Mouse (Mus musculus): ENCODE results near the gene Gm3045. TPM values are rescaled to one million over a fixed set of nuclear protein-coding genes. Genes with fewer than 3 reads are reported as not detected.

The Gm3045 gene
- total RNA-seq, 2 experiments from 2014 or later: not detected

DNA sequence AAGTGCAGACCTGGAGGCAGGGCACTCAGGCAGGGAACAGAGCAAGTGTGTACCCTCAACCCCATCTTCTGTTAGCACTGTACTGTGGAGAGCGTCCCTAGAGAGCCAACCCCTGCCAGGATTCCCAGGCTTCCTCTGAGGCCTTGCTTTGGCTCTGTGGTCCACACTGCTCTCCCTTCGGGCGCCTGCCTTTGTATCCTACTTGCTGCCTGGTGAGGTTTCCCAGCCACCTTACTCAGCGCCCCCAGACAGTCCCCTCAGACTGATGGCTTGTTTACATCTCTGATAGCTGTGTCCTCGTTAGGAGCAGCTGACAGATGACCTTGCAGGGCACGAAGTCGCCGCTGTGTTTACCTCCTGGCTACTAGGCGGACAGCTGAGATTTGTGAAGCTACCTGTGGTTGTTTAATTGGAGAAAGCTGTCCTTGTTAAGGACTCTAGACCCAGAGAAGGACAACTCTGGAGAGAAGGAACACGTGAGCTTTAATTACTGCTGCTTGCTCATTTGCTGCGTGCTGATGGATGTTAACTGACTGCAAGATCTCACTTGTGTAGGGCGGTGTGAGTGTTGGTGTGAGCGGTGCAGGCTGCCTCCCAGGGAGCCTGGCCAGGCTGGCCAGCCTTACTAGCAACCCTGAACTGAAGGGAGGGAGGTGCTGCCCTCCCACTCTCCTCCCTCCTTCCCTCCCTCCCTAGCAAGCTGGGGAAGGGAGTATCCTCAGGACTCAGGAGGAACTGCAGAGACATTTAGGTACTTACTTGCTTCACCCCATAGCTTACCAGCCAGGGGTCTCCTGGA is 7.5 kb upstream of the Gm3045 start:
- H3K27ac ChIP-seq: no peak overlapping the region
- intact Hi-C loops (cut with DNase I): no loop called here
- no peak for TF ChIP-seq CTCF (IDR thresholded peaks at IDR 0.05)
- H3K4me3 ChIP-seq: no peak overlapping the region
- no peak for DNase-seq (ENCODE audit: extremely low spot score in 1 of 2, low spot score in 2 of 2)

DNA sequence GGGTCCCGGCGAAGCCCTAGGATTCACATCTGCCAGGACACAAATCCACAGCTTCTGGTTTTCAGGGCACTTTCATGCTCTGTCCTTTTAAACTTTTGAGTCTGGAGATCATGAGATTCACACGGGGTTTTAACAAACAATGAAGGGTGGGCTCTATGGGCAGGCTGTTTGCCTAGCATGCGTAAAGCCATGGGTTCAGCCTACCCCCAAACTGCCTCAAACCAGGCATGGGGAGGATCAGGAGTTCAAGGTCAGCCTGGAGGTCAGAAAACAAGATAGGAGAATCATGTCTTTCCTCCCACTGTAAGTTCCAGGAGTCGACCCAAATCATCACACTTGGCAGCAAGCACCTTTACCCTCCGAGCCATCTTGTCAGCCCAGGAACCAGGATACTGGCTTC is 6.9 kb upstream of the Gm3045 start:
- Histone ChIP-seq H3K27ac (no peak overlapping the region), H3K4me3 (no peak overlapping the region)
- TF ChIP-seq CTCF (IDR thresholded peaks at IDR 0.05): no peak
- DNase-seq (ENCODE audit: extremely low spot score in 1 of 2, low spot score in 2 of 2): no peak
- intact Hi-C loops (cut with DNase I): no loop called here

DNA sequence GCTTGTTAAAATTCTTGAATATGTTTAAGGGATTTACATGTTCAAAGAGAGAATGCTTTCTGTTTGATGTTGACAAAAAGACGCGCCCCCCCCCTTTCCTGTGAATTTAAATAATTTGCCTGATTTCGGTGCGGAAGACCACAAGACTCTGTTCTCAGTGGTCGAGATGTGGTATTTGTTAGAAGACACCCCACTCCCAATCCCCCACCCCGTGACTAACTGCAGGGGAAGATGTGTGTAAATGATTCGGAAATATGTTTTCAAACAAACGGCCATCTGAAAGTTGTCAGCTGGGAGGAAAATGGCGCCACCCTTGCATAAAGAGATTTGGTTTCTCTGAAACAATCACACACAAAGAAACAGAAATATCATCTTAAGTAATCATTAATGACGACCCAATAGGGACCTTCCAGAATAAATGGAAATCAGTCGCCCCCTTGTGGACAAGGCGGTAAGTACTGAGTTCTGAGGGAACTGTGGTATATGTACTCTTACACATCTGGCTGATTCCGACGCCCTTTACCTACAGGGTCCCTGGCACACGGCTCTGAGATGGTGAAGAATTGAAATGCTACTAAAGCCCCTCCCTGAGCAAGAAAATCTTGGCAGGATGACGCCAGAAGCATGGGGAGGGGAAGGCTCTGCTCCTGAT is 4.2 kb upstream of the Gm3045 start:
- TF ChIP-seq CTCF (IDR thresholded peaks at IDR 0.05): peak; percentile 85
- DNase-seq (ENCODE audit: extremely low spot score in 1 of 2, low spot score in 2 of 2): peak; percentile 66 to 74
- intact Hi-C loops (cut with DNase I): loop anchor here (1.0 to 5.0 kb wide), 2 partner anchors 75 to 143 kb away; no protein-coding TSS in a partner anchor
- H3K27ac ChIP-seq: no peak overlapping the region
- no peak overlapping the region for H3K4me3 ChIP-seq

- intact Hi-C loops (cut with DNase I): no loop called here
These were observed 463 bp upstream of the Gm3045 start for GRCm38 (mm10) chr13:56425931-56426330.

GRCm38 (mm10) chr13:56428724-56429500 is 2.5 kb downstream of the Gm3045 start:
- Histone ChIP-seq H3K4me3 (no peak overlapping the region), H3K27ac (no peak overlapping the region)
- peak; percentile 73 to 84 for DNase-seq (ENCODE audit: extremely low spot score in 1 of 2, low spot score in 2 of 2)
- TF ChIP-seq CTCF (IDR thresholded peaks at IDR 0.05): peak; percentile 86
- intact Hi-C loops (cut with DNase I): loop anchor here (1.0 kb wide), 2 partner anchors 150 to 232 kb away; no protein-coding TSS in a partner anchor

More at GRCm38 (mm10) chr13:56425931-56426330, 463 bp upstream of the Gm3045 start:
- DNase-seq (ENCODE audit: extremely low spot score in 1 of 2, low spot score in 2 of 2): no peak
- no peak overlapping the region for H3K4me3 ChIP-seq
- no peak overlapping the region for H3K27ac ChIP-seq
- TF ChIP-seq CTCF (IDR thresholded peaks at IDR 0.05): no peak

DNA sequence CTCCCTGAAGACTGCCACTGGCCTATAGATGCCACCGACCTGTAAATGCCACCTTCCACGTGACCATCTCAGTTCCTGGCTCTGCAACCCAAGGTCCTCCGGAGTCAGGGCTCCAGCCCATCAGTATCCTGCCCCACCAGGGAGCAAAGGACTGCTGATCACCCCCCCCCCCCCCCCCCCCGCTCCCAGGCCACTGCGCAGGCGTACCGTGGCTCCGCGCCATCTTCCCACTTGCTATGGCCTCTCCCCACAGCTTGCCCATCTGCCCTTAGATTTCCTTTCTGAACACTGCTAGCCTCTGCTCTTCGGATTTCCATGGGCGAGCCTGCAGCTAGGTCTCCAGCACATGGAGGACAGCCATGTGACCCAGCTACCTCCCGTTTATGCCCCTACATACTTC is 6.1 kb downstream of the Gm3045 start:
- H3K4me3 ChIP-seq: no peak overlapping the region
- no peak overlapping the region for H3K27ac ChIP-seq
- TF ChIP-seq CTCF (IDR thresholded peaks at IDR 0.05): no peak
- DNase-seq (ENCODE audit: extremely low spot score in 1 of 2, low spot score in 2 of 2): no peak
- intact Hi-C loops (cut with DNase I): no loop called here

DNA sequence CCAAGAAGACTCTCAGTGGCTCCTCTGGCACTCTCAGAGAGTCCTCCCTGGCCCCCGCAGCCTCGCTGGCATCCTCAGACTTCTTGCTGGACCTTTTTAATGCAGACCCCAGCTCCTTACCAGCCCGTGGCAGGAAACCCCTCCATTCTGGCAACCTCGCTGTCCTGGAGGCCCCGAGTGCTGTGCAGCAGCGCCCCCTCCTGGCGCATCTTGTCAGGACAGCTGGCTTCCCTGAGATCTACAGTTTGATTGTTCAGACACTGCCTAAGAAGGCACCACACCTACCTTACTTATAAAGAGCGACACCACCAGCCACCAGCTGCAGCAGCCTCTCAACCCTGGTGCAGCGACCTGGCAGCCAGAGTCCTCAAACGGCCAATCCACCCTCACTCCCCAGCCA is 7.1 kb downstream of the Gm3045 start:
- DNase-seq (ENCODE audit: extremely low spot score in 1 of 2, low spot score in 2 of 2): peak; percentile 59 to 68
- TF ChIP-seq CTCF (IDR thresholded peaks at IDR 0.05): peak; percentile 79
- no peak overlapping the region for H3K4me3 ChIP-seq
- no peak overlapping the region for H3K27ac ChIP-seq
- intact Hi-C loops (cut with DNase I): no loop called here

- H3K27ac ChIP-seq: no peak overlapping the region
- DNase-seq (ENCODE audit: extremely low spot score in 1 of 2, low spot score in 2 of 2): no peak
- intact Hi-C loops (cut with DNase I): no loop called here
- TF ChIP-seq CTCF (IDR thresholded peaks at IDR 0.05): no peak
- no peak overlapping the region for H3K4me3 ChIP-seq
These were observed 7.9 kb downstream of the Gm3045 start for GRCm38 (mm10) chr13:56434311-56434751.

DNA sequence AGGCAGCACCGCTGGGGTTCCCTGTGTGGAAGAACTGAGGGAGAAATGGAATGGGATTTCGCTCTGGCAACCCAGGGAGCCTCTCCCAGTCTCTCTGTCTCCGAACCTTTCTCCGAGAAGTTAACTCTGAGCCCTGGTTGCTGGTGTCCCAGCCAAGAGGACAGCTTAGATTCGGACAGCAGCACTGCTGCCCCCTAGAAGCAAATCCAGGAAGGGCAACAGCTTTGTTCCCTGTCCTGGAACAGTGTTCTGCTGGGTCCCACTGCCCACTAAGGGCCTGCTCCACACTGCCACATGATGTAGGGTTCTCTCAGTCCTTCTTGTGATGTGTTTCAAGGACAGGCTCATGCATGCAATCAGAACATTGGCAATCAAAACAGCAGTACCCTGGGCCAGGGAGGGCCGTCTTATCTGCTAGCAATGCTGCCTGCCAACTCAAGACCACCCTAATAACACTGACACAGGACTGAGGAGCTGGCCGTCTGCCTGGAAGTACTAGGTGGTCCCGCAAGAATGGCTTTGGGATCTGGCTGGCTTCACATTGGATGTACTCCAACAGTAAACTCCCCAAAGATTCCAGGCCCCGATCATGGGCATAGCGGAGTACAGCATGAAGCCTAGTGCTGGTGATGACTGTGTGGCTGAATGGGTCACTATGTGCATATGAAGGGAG is 9.4 kb downstream of the Gm3045 start:
- H3K4me3 ChIP-seq: no peak overlapping the region
- DNase-seq (ENCODE audit: extremely low spot score in 1 of 2, low spot score in 2 of 2): no peak
- TF ChIP-seq CTCF (IDR thresholded peaks at IDR 0.05): peak; percentile 24; the same call in 1 of the 2 replicates
- intact Hi-C loops (cut with DNase I): no loop called here
- H3K27ac ChIP-seq: no peak overlapping the region

GRCm38 (mm10) chr13:56438211-56439075 is 12.0 kb downstream of the Gm3045 start, which contains the start of gene Slc25a48:
TSS of gene Slc25a48 (plus strand) at chr13:56438355.
- peak in 1 of 2 experiments; percentile 42 for DNase-seq (ENCODE audit: extremely low spot score in 1 of 2, low spot score in 2 of 2)
- TF ChIP-seq CTCF (IDR thresholded peaks at IDR 0.05): no peak
- Histone ChIP-seq H3K27ac (no peak within 1 kb of the TSS), H3K4me3 (peak within 1 kb of the TSS; percentile 15; the same call in 1 of the 2 replicates)
- intact Hi-C loops (cut with DNase I): no loop called here

All from left cerebral cortex, adult 2 months (tissue).